Mouse (Mus musculus) mature B cell (primary cell): ENCODE measurements around the gene Senp7.
"Not testable (repeated sequence)": the region's sequence is repeated elsewhere in the genome, so short reads cannot be mapped to it uniquely, and the experiment has no call there.

Experiments
- in situ Hi-C: fragments of 300-500 bp; cut with MboI; formaldehyde crosslinking; loops from 2 replicates; pipeline ENCODE4 v1.14.3; 2019

Senp7 gene

GRCm38 (mm10) chr16:56048038-56048437 is at the start of gene Senp7:
Gene Senp7, plus strand, starts transcription at chr16:56048338.
- in situ Hi-C loops, result not testable (repeated sequence)

- in situ Hi-C loops, result no loop called here
Observed at GRCm38 (mm10) chr16:56006798-56007197, 41.3 kb upstream of the Senp7 start.

- in situ Hi-C loops, result no loop called here
Observed at GRCm38 (mm10) chr16:56008862-56009261, 39.3 kb upstream of the Senp7 start.

GRCm38 (mm10) chr16:56012789-56013743 is 35.1 kb upstream of the Senp7 start:
- in situ Hi-C loops, result no loop called here

GRCm38 (mm10) chr16:56014076-56014475 is 34.1 kb upstream of the Senp7 start:
- in situ Hi-C loops, result no loop called here

GRCm38 (mm10) chr16:56019660-56020059 is 28.5 kb upstream of the Senp7 start:
- in situ Hi-C loops, result no loop called here

- in situ Hi-C loops, result no loop called here
Observed at GRCm38 (mm10) chr16:56027854-56028629, 20.1 kb upstream of the Senp7 start.

GRCm38 (mm10) chr16:56028722-56029551 is 19.2 kb upstream of the Senp7 start:
- in situ Hi-C loops, result no loop called here

GRCm38 (mm10) chr16:56029661-56030082 is 18.5 kb upstream of the Senp7 start, which contains the start of gene Pcnp:
Gene Pcnp, minus strand, starts transcription at chr16:56029739.
- in situ Hi-C loops, result no loop called here

- in situ Hi-C loops, result no loop called here
Observed at GRCm38 (mm10) chr16:56034566-56034965, 13.6 kb upstream of the Senp7 start.

GRCm38 (mm10) chr16:56036501-56036900 is 11.6 kb upstream of the Senp7 start:
- in situ Hi-C loops, result no loop called here

- in situ Hi-C loops, result no loop called here
Observed at GRCm38 (mm10) chr16:56037138-56038010, 10.8 kb upstream of the Senp7 start, which contains the start of gene Trmt10c. Gene Trmt10c, minus strand, starts transcription at chr16:56037819.

- in situ Hi-C loops, result no loop called here
Observed at GRCm38 (mm10) chr16:56038090-56038489, 10.0 kb upstream of the Senp7 start.

GRCm38 (mm10) chr16:56055911-56056310 is 7.8 kb downstream of the Senp7 start:
- in situ Hi-C loops, result no loop called here

GRCm38 (mm10) chr16:56056944-56057590 is 8.9 kb downstream of the Senp7 start:
- in situ Hi-C loops, result no loop called here

- in situ Hi-C loops, result no loop called here
Observed at GRCm38 (mm10) chr16:56058151-56058550, 10.0 kb downstream of the Senp7 start.

GRCm38 (mm10) chr16:56061995-56062594 is 14.0 kb downstream of the Senp7 start:
- in situ Hi-C loops, result no loop called here

GRCm38 (mm10) chr16:56062981-56063380 is 14.8 kb downstream of the Senp7 start:
- in situ Hi-C loops, result no loop called here

- in situ Hi-C loops, result no loop called here
Observed at GRCm38 (mm10) chr16:56064334-56064990, 16.3 kb downstream of the Senp7 start.
